Mouse (Mus musculus) forebrain, embryonic 10.5 days (tissue): ENCODE results near the gene Syne4. TPM values are rescaled to one million over a fixed set of nuclear protein-coding genes. Genes with fewer than 3 reads are reported as not detected.

ENCODE experiments used
- DNase-seq: peaks from one replicate; pipeline ENCODE4 v3.0.0-alpha.2; 2017; ENCODE audit warnings: low spot score; ENCODE audit errors: extremely low spot score
- H3K27ac ChIP-seq: fragments of 300-500 bp; sonication (generic); 2 replicates; pipeline ENCODE4 v1.5.1; 2016; ENCODE audit warnings: mild to moderate bottlenecking
- H3K27me3 ChIP-seq: fragments of 300-500 bp; sonication (generic); 2 replicates; pipeline ENCODE4 v1.6.1; 2016; ENCODE audit warnings: mild to moderate bottlenecking; ENCODE audit not compliant: poor library complexity, severe bottlenecking
- H3K36me3 ChIP-seq: fragments of 300-500 bp; sonication (generic); replicated peaks from 2 replicates; pipeline ENCODE4 v1.6.1; 2016; ENCODE audit warnings: mild to moderate bottlenecking, moderate library complexity
- H3K4me1 ChIP-seq: fragments of 300-500 bp; sonication (generic); 2 replicates; pipeline ENCODE4 v1.6.1; 2016
- H3K4me3 ChIP-seq: fragments of 300-500 bp; sonication (generic); 2 replicates; pipeline ENCODE4 v1.5.1; 2016; ENCODE audit warnings: mild to moderate bottlenecking, moderate library complexity
- H3K9me3 ChIP-seq: fragments of 300-500 bp; sonication (generic); 2 replicates; pipeline ENCODE4 v1.6.1; 2016; ENCODE audit warnings: mild to moderate bottlenecking, moderate library complexity
- WGBS: fragments of 180-500 bp; shearing (Covaris S2); methylation state at CpG from one replicate; pipeline ENCODE4 v1.1.7; 2016; 5-methylcytosine and 5-hydroxymethylcytosine counted together
- polyA plus RNA-seq: library from polyadenylated mRNA; unstranded; fragments of >200 nt; fragmentation: Nextera tagmentation; extraction: Ambion mirVana; gene quantifications from 2 replicates; pipeline ENCODE4 v1.2.1, GENCODE M21; 2016

Gene Syne4
- polyA plus RNA-seq, 1 experiment from 2014 or later, result 29.8 TPM

GRCm38 (mm10) chr7:30306083-30306779 is 8.4 kb upstream of the Syne4 start:
- 93% methylated on average over 16 of the region's 16 CpGs for WGBS
- Histone ChIP-seq H3K4me3 (no peak overlapping the region), H3K4me1 (peaks cover 24% of the 10 kb centered on the region), H3K27me3 (no peaks in the 10 kb centered on the region), H3K27ac (no peak overlapping the region), H3K36me3 (peaks cover 67% of the 10 kb centered on the region), H3K9me3 (no peaks in the 10 kb centered on the region)
- DNase-seq, result no peak

- WGBS, result 4% methylated on average over 27 of the region's 27 CpGs
- peaks cover 25% of the 10 kb centered on the region for H3K4me1 ChIP-seq
- H3K9me3 ChIP-seq, result no peaks in the 10 kb centered on the region
- DNase-seq, result peak; percentile 92
- H3K27ac ChIP-seq, result peak within 1 kb of the TSS; percentile 75
- peaks cover 66% of the 10 kb centered on the region for H3K36me3 ChIP-seq
- H3K4me3 ChIP-seq, result peak within 1 kb of the TSS; percentile 66
- H3K27me3 ChIP-seq, result no peaks in the 10 kb centered on the region
These were observed 6.3 kb upstream of the Syne4 start, which contains the start of gene Alkbh6 for GRCm38 (mm10) chr7:30308076-30309005. Alkbh6 (plus strand) TSS chr7:30308717.

- WGBS, result 65% methylated on average over 15 of the region's 15 CpGs
- peaks cover 37% of the 10 kb centered on the region for H3K4me1 ChIP-seq
- H3K4me3 ChIP-seq, result peak overlapping the region; percentile 66
- DNase-seq, result no peak
- H3K36me3 ChIP-seq, result peaks cover 66% of the 10 kb centered on the region
- H3K27me3 ChIP-seq, result no peaks in the 10 kb centered on the region
- H3K9me3 ChIP-seq, result no peaks in the 10 kb centered on the region
- H3K27ac ChIP-seq, result peak overlapping the region; percentile 75
These were observed 5.0 kb upstream of the Syne4 start for GRCm38 (mm10) chr7:30309395-30310129.

GRCm38 (mm10) chr7:30310136-30310535 is 4.5 kb upstream of the Syne4 start:
- Histone ChIP-seq H3K36me3 (peaks cover 62% of the 10 kb centered on the region), H3K4me1 (peaks cover 43% of the 10 kb centered on the region), H3K27ac (no peak overlapping the region), H3K9me3 (no peaks in the 10 kb centered on the region), H3K4me3 (0 out of 2 replicates have a peak overlapping the region, but pooled peaks have one; percentile 66), H3K27me3 (no peaks in the 10 kb centered on the region)
- DNase-seq, result no peak
- 90% methylated on average over 12 of the region's 12 CpGs for WGBS

GRCm38 (mm10) chr7:30313666-30314320 is 814 bp upstream of the Syne4 start:
- Histone ChIP-seq H3K4me3 (no peak overlapping the region; the same call in 1 of the 2 replicates), H3K27ac (no peak overlapping the region), H3K9me3 (no peaks in the 10 kb centered on the region), H3K27me3 (no peaks in the 10 kb centered on the region), H3K36me3 (peaks cover 53% of the 10 kb centered on the region), H3K4me1 (peaks cover 39% of the 10 kb centered on the region)
- 52% methylated on average over 27 of the region's 27 CpGs for WGBS
- DNase-seq, result no peak

- Histone ChIP-seq H3K4me1 (peaks cover 27% of the 10 kb centered on the region), H3K4me3 (peak overlapping the region; percentile 59), H3K9me3 (no peaks in the 10 kb centered on the region), H3K36me3 (peaks cover 57% of the 10 kb centered on the region), H3K27me3 (no peaks in the 10 kb centered on the region), H3K27ac (peak overlapping the region; percentile 81; the same call in 1 of the 2 replicates)
- 82% methylated on average over 13 of the region's 13 CpGs for WGBS
- no peak for DNase-seq
These were observed 1.2 kb downstream of the Syne4 start for GRCm38 (mm10) chr7:30315559-30316529.

GRCm38 (mm10) chr7:30318142-30318541 is 3.5 kb downstream of the Syne4 start:
- Histone ChIP-seq H3K9me3 (no peaks in the 10 kb centered on the region), H3K27me3 (no peaks in the 10 kb centered on the region), H3K4me1 (peaks cover 45% of the 10 kb centered on the region), H3K27ac (no peak overlapping the region), H3K4me3 (no peak overlapping the region), H3K36me3 (peaks cover 34% of the 10 kb centered on the region)
- no peak for DNase-seq
- 88% methylated on average over 3 of the region's 3 CpGs for WGBS

- H3K27me3 ChIP-seq, result peaks cover 6% of the 10 kb centered on the region; the same call in 1 of the 2 replicates
- H3K9me3 ChIP-seq, result peaks cover 3% of the 10 kb centered on the region; the same call in 1 of the 2 replicates
- peak overlapping the region; percentile 88 for H3K4me3 ChIP-seq
- no peak overlapping the region for H3K27ac ChIP-seq
- WGBS, result 84% methylated on average over 2 of the region's 2 CpGs
- peaks cover 22% of the 10 kb centered on the region for H3K4me1 ChIP-seq
- DNase-seq, result no peak
- peaks cover 26% of the 10 kb centered on the region; the same call in 1 of the 2 replicates for H3K36me3 ChIP-seq
These were observed 6.3 kb downstream of the Syne4 start for GRCm38 (mm10) chr7:30320946-30321345.

- under 1% methylated on average over 63 of the region's 63 CpGs for WGBS
- Histone ChIP-seq H3K4me1 (peaks cover 22% of the 10 kb centered on the region), H3K36me3 (peaks cover 22% of the 10 kb centered on the region; the same call in 1 of the 2 replicates), H3K27ac (peak within 1 kb of the TSS; percentile 90), H3K4me3 (peak within 1 kb of the TSS; percentile 88), H3K27me3 (peaks cover 6% of the 10 kb centered on the region; the same call in 1 of the 2 replicates), H3K9me3 (peaks cover 3% of the 10 kb centered on the region; the same call in 1 of the 2 replicates)
- peak; percentile 62 for DNase-seq
These were observed 7.1 kb downstream of the Syne4 start, which contains the start of gene E130208F15Rik for GRCm38 (mm10) chr7:30321539-30322284. E130208F15Rik (plus strand) TSS chr7:30321740.

GRCm38 (mm10) chr7:30322285-30322667 is 7.7 kb downstream of the Syne4 start:
- H3K36me3 ChIP-seq, result peaks cover 20% of the 10 kb centered on the region; the same call in 1 of the 2 replicates
- peaks cover 6% of the 10 kb centered on the region for H3K27me3 ChIP-seq
- peak; percentile 95 for DNase-seq
- H3K9me3 ChIP-seq, result peaks cover 3% of the 10 kb centered on the region; the same call in 1 of the 2 replicates
- H3K4me3 ChIP-seq, result peak overlapping the region; percentile 88
- peak overlapping the region; percentile 90 for H3K27ac ChIP-seq
- under 1% methylated on average over 20 of the region's 20 CpGs for WGBS
- H3K4me1 ChIP-seq, result peaks cover 22% of the 10 kb centered on the region
